Comparison of ENCODE assay signal across 7 mouse cellular contexts in genomic region chr3:37203984-37204428, GRCm38 (mm10). TPM values are rescaled to one million over a fixed set of nuclear protein-coding genes. Genes with fewer than 3 reads are reported as not detected.
DNase-seq lines count a peak whose midpoint lies in the region; ATAC-seq and TF ChIP-seq lines count a peak whose summit lies in the region.

No protein-coding gene starts in this region.

- peak; percentile 62 for ATAC-seq in intestine, postnatal 0 days
- ATAC-seq in midbrain, embryonic 12.5 days (ENCODE audit: low FRiP score, low read depth), result peak; percentile 70

- peak overlapping the region; percentile 68 for H3K4me3 ChIP-seq in embryonic facial prominence, embryonic 10.5 days
- H3K4me3 ChIP-seq in intestine, postnatal 0 days (ENCODE audit: low read depth, low read length), result peak overlapping the region; percentile 52
- peak overlapping the region; percentile 50 for H3K4me3 ChIP-seq in midbrain, embryonic 12.5 days
- peak overlapping the region; percentile 83 for H3K4me3 ChIP-seq in small intestine, adult 2 months (ENCODE audit: low read depth, low read length)

- peak overlapping the region; percentile 81 for H3K4me2 ChIP-seq in intestine, postnatal 0 days (replicated peaks; ENCODE audit: low read depth)
- peak overlapping the region; percentile 88 for H3K4me2 ChIP-seq in midbrain, embryonic 12.5 days (replicated peaks)

- peak overlapping the region; percentile 77 for H3K27ac ChIP-seq in embryonic facial prominence, embryonic 10.5 days (replicated peaks)
- H3K27ac ChIP-seq in intestine, postnatal 0 days (ENCODE audit: low read depth, low read length), result no peak overlapping the region
- no peak overlapping the region for H3K27ac ChIP-seq in midbrain, embryonic 12.5 days (replicated peaks)
- H3K27ac ChIP-seq in small intestine, adult 2 months (ENCODE audit: insufficient read depth, low read depth, low read length), result no peak overlapping the region

- H3K4me1 ChIP-seq in embryonic facial prominence, embryonic 10.5 days, result peaks cover 21% of the 10 kb centered on the region
- H3K4me1 ChIP-seq in intestine, postnatal 0 days (replicated peaks; ENCODE audit: control insufficient read depth, insufficient read depth, low read length), result no peaks in the 10 kb centered on the region
- H3K4me1 ChIP-seq in midbrain, embryonic 12.5 days, result peaks cover 8% of the 10 kb centered on the region
- no peaks in the 10 kb centered on the region; the same call in 1 of the 2 replicates for H3K4me1 ChIP-seq in small intestine, adult 2 months (ENCODE audit: control insufficient read depth, insufficient read depth, insufficient read length, low read length)

- no peaks in the 10 kb centered on the region for H3K36me3 ChIP-seq in embryonic facial prominence, embryonic 10.5 days (replicated peaks)
- H3K36me3 ChIP-seq in intestine, postnatal 0 days (ENCODE audit: control insufficient read depth, insufficient read depth), result no peaks in the 10 kb centered on the region
- H3K36me3 ChIP-seq in midbrain, embryonic 12.5 days, result no peaks in the 10 kb centered on the region
- H3K36me3 ChIP-seq in small intestine, adult 2 months (ENCODE audit: control insufficient read depth, insufficient read depth, low read length), result no peaks in the 10 kb centered on the region

- WGBS in embryonic facial prominence, embryonic 10.5 days, result 3% methylated on average over 11 of the region's 11 CpGs
- WGBS in intestine, postnatal 0 days, result 0% methylated on average over 11 of the region's 11 CpGs
- WGBS in midbrain, embryonic 12.5 days, result 2% methylated on average over 11 of the region's 11 CpGs
- WGBS in small intestine, adult 2 months, result 0% methylated on average over 11 of the region's 11 CpGs

- H3K27me3 ChIP-seq in embryonic facial prominence, embryonic 10.5 days (replicated peaks; ENCODE audit: low read depth, poor library complexity, severe bottlenecking), result 0 out of 2 replicates have a peak, but pooled peaks cover 10% of the 10 kb centered on the region
- H3K27me3 ChIP-seq in intestine, postnatal 0 days (replicated peaks; ENCODE audit: control insufficient read depth, insufficient read depth, low read length), result no peaks in the 10 kb centered on the region; the same call in 1 of the 2 replicates
- H3K27me3 ChIP-seq in midbrain, embryonic 12.5 days, result 0 out of 2 replicates have a peak, but pooled peaks cover 4% of the 10 kb centered on the region
- H3K27me3 ChIP-seq in small intestine, adult 2 months (ENCODE audit: control insufficient read depth, insufficient read depth, low read length), result no peaks in the 10 kb centered on the region

- H3K9ac ChIP-seq in intestine, postnatal 0 days (ENCODE audit: low read depth, low read length), result peak overlapping the region; percentile 54
- peak overlapping the region; percentile 63 for H3K9ac ChIP-seq in midbrain, embryonic 12.5 days (replicated peaks)

- peak; percentile 93 for TF ChIP-seq CTCF in intestine, postnatal 0 days (IDR thresholded peaks at IDR 0.05; ENCODE audit: low read depth)
- TF ChIP-seq CTCF in small intestine, adult 2 months (IDR thresholded peaks at IDR 0.05; ENCODE audit: extremely low read depth, insufficient read length, insufficient replicate concordance, low read depth, low read length), result peak; percentile 56; the same call in 1 of the 2 replicates

- intact Hi-C loops in left cerebral cortex, postnatal 4 days (cut with DNase I), result loop anchor here (5.0 kb wide), 2 partner anchors 147 to 567 kb away; no protein-coding TSS in a partner anchor

- peak; percentile 88 for DNase-seq in adrenal gland, postnatal 10 days
- DNase-seq in embryonic facial prominence, embryonic 10.5 days (ENCODE audit: low spot score), result peak; percentile 82
- DNase-seq in gonadal fat pad, adult 2 months (ENCODE audit: low read depth), result peak; percentile 60
- DNase-seq in left cerebral cortex, postnatal 4 days, result peak; percentile 80

- H3K9me3 ChIP-seq in embryonic facial prominence, embryonic 10.5 days, result no peaks in the 10 kb centered on the region
- no peaks in the 10 kb centered on the region for H3K9me3 ChIP-seq in intestine, postnatal 0 days (ENCODE audit: control insufficient read depth)
- H3K9me3 ChIP-seq in midbrain, embryonic 12.5 days, result no peaks in the 10 kb centered on the region

- TF ChIP-seq POLR2A in small intestine, adult 2 months (IDR thresholded peaks at IDR 0.05; ENCODE audit: low read depth, low read length), result no peak; the same call in 1 of the 2 replicates

RNA-seq across cellular contexts. Expression of gene Il21, which starts 28.4 kb away (rescaled TPM):
- not detected for total RNA-seq in adrenal gland, postnatal 10 days (2021)
- 0.05 TPM in 1 of 2 replicates, not detected in the other for polyA plus RNA-seq in embryonic facial prominence, embryonic 10.5 days (2016; fragmentation: Nextera tagmentation; extraction: Ambion mirVana)
- not detected in 2 replicates for polyA plus RNA-seq in gonadal fat pad, adult 2 months (2012; rRNA removed)
- not detected in 2 replicates for polyA plus RNA-seq in intestine, postnatal 0 days (2015; fragmentation: Nextera tagmentation; extraction: Ambion mirVana)
- not detected for total RNA-seq in left cerebral cortex, postnatal 4 days (2021)
- not detected in 2 replicates for polyA plus RNA-seq in midbrain, embryonic 12.5 days (2016; fragmentation: Nextera tagmentation; extraction: Ambion mirVana)
- polyA plus RNA-seq in small intestine, adult 2 months (2012; rRNA removed), result not detected in 2 replicates
